Mouse (Mus musculus): ENCODE results near the gene Slc16a8. TPM values are rescaled to one million over a fixed set of nuclear protein-coding genes. Genes with fewer than 3 reads are reported as not detected.

Gene Slc16a8
- 0.32 and 0.33 TPM in 2 replicates for polyA plus RNA-seq (2016; fragmentation: Nextera tagmentation; extraction: Ambion mirVana)

- 32% methylated on average over 3 of the region's 3 CpGs for WGBS
- peaks cover 65% of the 10 kb centered on the region for H3K27me3 ChIP-seq
Observed at GRCm38 (mm10) chr15:79254661-79255060, at the start of gene Slc16a8. Gene Slc16a8, minus strand, starts transcription at chr15:79254761.

GRCm38 (mm10) chr15:79303725-79304124, 49.2 kb upstream of the Slc16a8 start:
- H3K9me3 ChIP-seq, result no peaks in the 10 kb centered on the region
- H3K27me3 ChIP-seq, result no peaks in the 10 kb centered on the region
- no peaks in the 10 kb centered on the region for H3K4me1 ChIP-seq
- ATAC-seq (ENCODE audit: low FRiP score), result no peak
- 85% methylated on average over 8 of the region's 8 CpGs for WGBS
- H3K9ac ChIP-seq, result no peak overlapping the region
- H3K4me2 ChIP-seq, result no peak overlapping the region
- peaks cover 20% of the 10 kb centered on the region for H3K36me3 ChIP-seq (replicated peaks)
- H3K27ac ChIP-seq, result no peak overlapping the region
- H3K4me3 ChIP-seq (replicated peaks), result no peak overlapping the region

More at GRCm38 (mm10) chr15:79254661-79255060, at the start of gene Slc16a8:
- no peak within 1 kb of the TSS for H3K27ac ChIP-seq
- ATAC-seq (ENCODE audit: low FRiP score), result no peak
- H3K36me3 ChIP-seq (replicated peaks), result 0 out of 2 replicates have a peak, but pooled peaks cover 2% of the 10 kb centered on the region
- no peaks in the 10 kb centered on the region for H3K9me3 ChIP-seq
- H3K4me2 ChIP-seq, result no peak within 1 kb of the TSS
- H3K9ac ChIP-seq, result no peak within 1 kb of the TSS
- H3K4me1 ChIP-seq, result peaks cover 15% of the 10 kb centered on the region
- no peak within 1 kb of the TSS for H3K4me3 ChIP-seq (replicated peaks)

DNA sequence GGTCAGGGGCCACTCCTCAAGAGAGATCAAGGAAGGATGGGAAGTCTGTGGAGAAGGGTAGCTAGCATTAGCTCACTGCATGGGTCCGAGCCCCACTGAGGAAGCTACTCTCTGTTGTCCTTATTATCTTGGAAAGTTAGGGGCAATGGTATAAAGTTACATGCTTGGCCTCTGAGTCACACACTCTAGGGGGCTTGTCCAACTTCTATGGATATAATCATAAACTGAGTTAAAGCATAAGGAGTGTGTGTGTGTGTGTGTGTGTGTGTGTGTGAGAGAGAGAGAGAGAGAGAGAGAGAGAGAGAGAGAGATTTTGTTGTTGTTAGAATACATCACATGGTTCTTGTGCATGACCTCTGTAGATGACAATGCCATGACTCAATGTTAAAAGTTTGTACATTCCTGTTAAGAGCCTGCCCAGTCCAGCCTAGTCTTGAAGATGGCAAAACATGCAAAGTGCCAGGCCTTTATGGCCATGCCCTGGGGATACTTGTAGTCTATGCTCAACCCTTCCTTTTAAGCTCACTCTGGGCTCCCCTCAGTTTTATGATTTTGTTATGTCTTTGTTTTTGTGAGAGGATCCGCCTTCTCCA, 45.1 kb upstream of the Slc16a8 start:
- H3K36me3 ChIP-seq (replicated peaks), result no peaks in the 10 kb centered on the region; the same call in 1 of the 2 replicates
- H3K4me3 ChIP-seq (replicated peaks), result no peak overlapping the region
- H3K4me1 ChIP-seq, result no peaks in the 10 kb centered on the region
- no peaks in the 10 kb centered on the region for H3K9me3 ChIP-seq
- 89% methylated on average over 2 of the region's 2 CpGs for WGBS
- no peaks in the 10 kb centered on the region for H3K27me3 ChIP-seq
- no peak overlapping the region for H3K27ac ChIP-seq
- no peak overlapping the region for H3K9ac ChIP-seq
- no peak for ATAC-seq (ENCODE audit: low FRiP score)
- no peak overlapping the region for H3K4me2 ChIP-seq

GRCm38 (mm10) chr15:79298553-79298952, 44.0 kb upstream of the Slc16a8 start:
- H3K27me3 ChIP-seq, result no peaks in the 10 kb centered on the region
- no peak overlapping the region for H3K9ac ChIP-seq
- no peak for ATAC-seq (ENCODE audit: low FRiP score)
- H3K4me3 ChIP-seq (replicated peaks), result no peak overlapping the region
- H3K27ac ChIP-seq, result no peak overlapping the region
- WGBS, result 91% methylated on average over 6 of the region's 6 CpGs
- H3K36me3 ChIP-seq (replicated peaks), result no peaks in the 10 kb centered on the region; the same call in 1 of the 2 replicates
- no peak overlapping the region for H3K4me2 ChIP-seq
- no peaks in the 10 kb centered on the region for H3K9me3 ChIP-seq
- H3K4me1 ChIP-seq, result no peaks in the 10 kb centered on the region

DNA sequence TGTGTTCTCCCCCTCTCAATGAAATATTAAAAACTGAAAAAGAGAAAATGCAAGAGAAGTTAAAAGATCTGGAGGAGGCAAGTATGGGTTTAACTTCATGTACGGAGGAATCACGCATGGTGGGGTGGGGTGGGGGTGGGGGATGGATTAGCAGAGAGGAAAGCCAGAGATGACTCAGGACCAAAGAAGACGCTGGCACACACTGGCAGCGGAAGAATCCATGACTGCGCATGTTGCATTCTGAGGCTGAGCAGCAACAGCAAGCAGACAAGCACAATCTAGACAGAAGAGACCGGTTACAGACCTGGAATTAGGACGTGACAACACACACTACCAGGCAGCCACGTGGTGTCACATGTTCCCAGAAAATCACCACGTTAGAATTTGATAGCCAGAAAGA, 38.2 kb upstream of the Slc16a8 start:
- no peaks in the 10 kb centered on the region for H3K4me1 ChIP-seq

GRCm38 (mm10) chr15:79290340-79290739, 35.8 kb upstream of the Slc16a8 start:
- Histone ChIP-seq H3K36me3 (replicated peaks) (no peaks in the 10 kb centered on the region), H3K4me3 (replicated peaks) (no peak overlapping the region), H3K27me3 (no peaks in the 10 kb centered on the region), H3K4me2 (no peak overlapping the region), H3K27ac (no peak overlapping the region), H3K9me3 (no peaks in the 10 kb centered on the region), H3K9ac (no peak overlapping the region), H3K4me1 (no peaks in the 10 kb centered on the region)
- no peak for ATAC-seq (ENCODE audit: low FRiP score)
- WGBS, result 69% methylated on average over 3 of the region's 3 CpGs

More for the DNA sequence above, 38.2 kb upstream of the Slc16a8 start:
- Histone ChIP-seq H3K4me3 (replicated peaks) (no peak overlapping the region), H3K27me3 (no peaks in the 10 kb centered on the region), H3K27ac (no peak overlapping the region), H3K9me3 (no peaks in the 10 kb centered on the region), H3K36me3 (replicated peaks) (no peaks in the 10 kb centered on the region), H3K4me2 (no peak overlapping the region), H3K9ac (no peak overlapping the region)
- no peak for ATAC-seq (ENCODE audit: low FRiP score)
- WGBS, result 87% methylated on average over 9 of the region's 9 CpGs

- Histone ChIP-seq H3K4me3 (replicated peaks) (no peak overlapping the region), H3K27ac (no peak overlapping the region), H3K9me3 (no peaks in the 10 kb centered on the region), H3K4me2 (no peak overlapping the region), H3K4me1 (no peaks in the 10 kb centered on the region), H3K36me3 (replicated peaks) (no peaks in the 10 kb centered on the region), H3K9ac (no peak overlapping the region), H3K27me3 (no peaks in the 10 kb centered on the region)
- no peak for ATAC-seq (ENCODE audit: low FRiP score)
- 89% methylated on average over 12 of the region's 12 CpGs for WGBS
Observed at GRCm38 (mm10) chr15:79289441-79289840, 34.9 kb upstream of the Slc16a8 start.

DNA sequence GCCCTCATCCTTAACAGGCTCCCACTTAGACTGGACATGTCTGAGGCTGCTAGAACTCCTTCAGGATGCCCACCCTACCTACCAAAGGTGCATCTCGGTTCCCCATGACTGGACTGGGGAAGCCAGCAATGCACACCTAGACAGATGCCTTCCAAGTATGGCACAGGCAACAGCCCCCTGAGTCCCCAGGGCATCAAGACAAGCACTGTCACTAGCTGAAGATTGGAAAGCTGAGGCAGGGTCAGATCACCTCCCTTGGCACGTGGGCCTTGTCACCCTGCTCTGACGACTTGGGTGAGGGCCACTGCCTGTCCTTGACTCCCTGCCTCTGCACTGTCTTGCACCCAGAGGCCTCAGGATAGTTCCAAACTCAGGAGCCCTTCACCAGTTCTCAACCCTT, 33.8 kb upstream of the Slc16a8 start:
- 87% methylated on average over 3 of the region's 3 CpGs for WGBS
- Histone ChIP-seq H3K9me3 (no peaks in the 10 kb centered on the region), H3K4me2 (no peak overlapping the region), H3K9ac (no peak overlapping the region), H3K4me3 (replicated peaks) (no peak overlapping the region), H3K4me1 (no peaks in the 10 kb centered on the region), H3K36me3 (replicated peaks) (no peaks in the 10 kb centered on the region), H3K27ac (no peak overlapping the region), H3K27me3 (no peaks in the 10 kb centered on the region)
- no peak for ATAC-seq (ENCODE audit: low FRiP score)

GRCm38 (mm10) chr15:79287091-79287490, 32.5 kb upstream of the Slc16a8 start:
- H3K4me3 ChIP-seq (replicated peaks), result no peak overlapping the region
- no peaks in the 10 kb centered on the region for H3K36me3 ChIP-seq (replicated peaks)
- no peak overlapping the region for H3K4me2 ChIP-seq
- H3K9ac ChIP-seq, result no peak overlapping the region
- no peak overlapping the region for H3K27ac ChIP-seq
- 86% methylated on average over 7 of the region's 7 CpGs for WGBS
- H3K4me1 ChIP-seq, result no peaks in the 10 kb centered on the region
- H3K27me3 ChIP-seq, result no peaks in the 10 kb centered on the region
- ATAC-seq (ENCODE audit: low FRiP score), result no peak
- H3K9me3 ChIP-seq, result no peaks in the 10 kb centered on the region

- WGBS, result 92% methylated on average over 7 of the region's 7 CpGs
- ATAC-seq (ENCODE audit: low FRiP score), result no peak
- H3K4me2 ChIP-seq, result no peak overlapping the region
Observed at GRCm38 (mm10) chr15:79286141-79286540, 31.6 kb upstream of the Slc16a8 start.

GRCm38 (mm10) chr15:79285399-79285798, 30.8 kb upstream of the Slc16a8 start, which contains the start of gene Baiap2l2:
Gene Baiap2l2, minus strand, starts transcription at chr15:79285537.
- no peaks in the 10 kb centered on the region for H3K9me3 ChIP-seq
- no peak within 1 kb of the TSS for H3K9ac ChIP-seq
- no peaks in the 10 kb centered on the region for H3K36me3 ChIP-seq (replicated peaks)
- no peak within 1 kb of the TSS for H3K27ac ChIP-seq
- 73% methylated on average over 10 of the region's 10 CpGs for WGBS
- H3K4me1 ChIP-seq, result no peaks in the 10 kb centered on the region
- no peak within 1 kb of the TSS for H3K4me2 ChIP-seq
- no peaks in the 10 kb centered on the region for H3K27me3 ChIP-seq
- ATAC-seq (ENCODE audit: low FRiP score), result no peak
- no peak within 1 kb of the TSS for H3K4me3 ChIP-seq (replicated peaks)

More at GRCm38 (mm10) chr15:79286141-79286540, 31.6 kb upstream of the Slc16a8 start:
- H3K9me3 ChIP-seq, result no peaks in the 10 kb centered on the region
- H3K4me3 ChIP-seq (replicated peaks), result no peak overlapping the region
- no peaks in the 10 kb centered on the region for H3K4me1 ChIP-seq
- no peaks in the 10 kb centered on the region for H3K27me3 ChIP-seq
- no peaks in the 10 kb centered on the region for H3K36me3 ChIP-seq (replicated peaks)
- no peak overlapping the region for H3K9ac ChIP-seq
- no peak overlapping the region for H3K27ac ChIP-seq

GRCm38 (mm10) chr15:79283371-79283770, 28.8 kb upstream of the Slc16a8 start:
- Histone ChIP-seq H3K9me3 (no peaks in the 10 kb centered on the region), H3K4me1 (no peaks in the 10 kb centered on the region), H3K4me3 (replicated peaks) (no peak overlapping the region), H3K36me3 (replicated peaks) (no peaks in the 10 kb centered on the region), H3K27me3 (no peaks in the 10 kb centered on the region), H3K9ac (no peak overlapping the region), H3K27ac (no peak overlapping the region), H3K4me2 (no peak overlapping the region)
- WGBS, result 86% methylated on average over 4 of the region's 4 CpGs
- no peak for ATAC-seq (ENCODE audit: low FRiP score)

DNA sequence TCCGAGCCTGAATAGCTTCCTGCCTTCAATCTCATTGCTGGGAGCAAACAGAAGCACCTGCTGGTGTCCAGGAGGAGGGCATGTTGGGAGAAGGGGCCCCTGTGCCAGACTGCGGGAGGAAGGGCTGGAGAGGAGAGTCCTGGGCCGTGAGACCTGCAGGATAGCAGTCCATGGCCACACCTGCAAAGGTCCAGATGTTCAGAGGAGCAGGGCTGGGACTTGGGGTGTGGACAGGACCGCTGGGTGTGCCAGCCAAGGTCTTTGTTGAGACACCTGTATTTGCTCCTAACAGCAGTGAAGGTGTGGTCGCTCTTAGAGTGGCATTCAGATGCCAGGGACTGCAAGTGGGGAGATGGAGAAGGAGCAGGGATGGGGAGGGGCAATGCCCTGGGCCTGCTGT, 27.9 kb upstream of the Slc16a8 start:
- no peaks in the 10 kb centered on the region for H3K4me1 ChIP-seq
- no peak overlapping the region for H3K4me3 ChIP-seq (replicated peaks)
- H3K27ac ChIP-seq, result no peak overlapping the region
- 80% methylated on average over 5 of the region's 5 CpGs for WGBS
- no peaks in the 10 kb centered on the region for H3K9me3 ChIP-seq
- no peak for ATAC-seq (ENCODE audit: low FRiP score)
- no peaks in the 10 kb centered on the region for H3K27me3 ChIP-seq
- no peak overlapping the region for H3K4me2 ChIP-seq
- no peaks in the 10 kb centered on the region for H3K36me3 ChIP-seq (replicated peaks)
- no peak overlapping the region for H3K9ac ChIP-seq

All from forebrain, embryonic 12.5 days (tissue).